Mouse (Mus musculus) forebrain, embryonic 13.5 days (tissue): Measurements from ENCODE around the gene Ccdc189. TPM values are rescaled to one million over a fixed set of nuclear protein-coding genes. Genes with fewer than 3 reads are reported as not detected.
A peak's percentile ranks its signal among the peaks of the same experiment; 100 is the strongest.

ENCODE experiments used
- ATAC-seq: fragments of 200-750 bp; cut with Nextera tagmentation; 2 replicates; pipeline ENCODE4 v1.8.0; 2017
- H3K27ac ChIP-seq: fragments of 300-500 bp; sonication (generic); 2 replicates; pipeline ENCODE4 v1.5.1; 2015; ENCODE audit warnings: inconsistent platforms, mild to moderate bottlenecking, moderate library complexity
- H3K27me3 ChIP-seq: fragments of 300-500 bp; sonication (generic); 2 replicates; pipeline ENCODE4 v1.6.1; 2015; ENCODE audit warnings: mild to moderate bottlenecking, inconsistent platforms
- H3K36me3 ChIP-seq: fragments of 300-500 bp; sonication (generic); 2 replicates; pipeline ENCODE4 v1.6.1; 2015; ENCODE audit warnings: mild to moderate bottlenecking, inconsistent platforms; ENCODE audit not compliant: poor library complexity, severe bottlenecking
- H3K4me1 ChIP-seq: fragments of 300-500 bp; sonication (generic); 2 replicates; pipeline ENCODE4 v1.6.1; 2015; ENCODE audit warnings: inconsistent platforms
- H3K4me2 ChIP-seq: fragments of 300-500 bp; sonication (generic); 2 replicates; pipeline ENCODE4 v1.6.1; 2015; ENCODE audit warnings: inconsistent platforms, mild to moderate bottlenecking, moderate library complexity
- H3K4me3 ChIP-seq: fragments of 300-500 bp; sonication (generic); 2 replicates; pipeline ENCODE4 v1.5.1; 2015; ENCODE audit warnings: mild to moderate bottlenecking, inconsistent platforms
- H3K9ac ChIP-seq: fragments of 300-500 bp; sonication (generic); 2 replicates; pipeline ENCODE4 v1.6.1; 2015; ENCODE audit warnings: mild to moderate bottlenecking, inconsistent platforms
- H3K9me3 ChIP-seq: fragments of 300-500 bp; sonication (generic); replicated peaks from 2 replicates; pipeline ENCODE4 v1.6.1; 2016; ENCODE audit warnings: inconsistent platforms
- WGBS: fragments of 180-500 bp; shearing (Covaris S2); methylation state at CpG from one replicate; pipeline ENCODE4 v1.1.7; 2015; 5-methylcytosine and 5-hydroxymethylcytosine counted together
- polyA plus RNA-seq: library from polyadenylated mRNA; unstranded; fragments of >200 nt; fragmentation: Nextera tagmentation; extraction: Ambion mirVana; gene quantifications from 2 replicates; pipeline ENCODE4 v1.2.1, GENCODE M21; 2015

Gene Ccdc189
- polyA plus RNA-seq, 1 experiment from 2014 or later, result 13.8 TPM

- Histone ChIP-seq H3K9me3 (no peaks in the 10 kb centered on the region), H3K36me3 (peaks cover 34% of the 10 kb centered on the region), H3K27ac (peak overlapping the region; percentile 79), H3K4me1 (peaks cover 35% of the 10 kb centered on the region), H3K4me2 (peak overlapping the region; percentile 92), H3K9ac (peak overlapping the region; percentile 96), H3K4me3 (peak overlapping the region; percentile 100), H3K27me3 (no peaks in the 10 kb centered on the region)
- peak; percentile 44; the same call in 1 of the 2 replicates for ATAC-seq
- WGBS, result 0% methylated on average over 9 of the region's 44 CpGs
Observed at GRCm38 (mm10) chr7:127614511-127614890, 26.1 kb upstream of the Ccdc189 start.

- H3K9ac ChIP-seq, result peak overlapping the region; percentile 96
- peaks cover 35% of the 10 kb centered on the region for H3K4me1 ChIP-seq
- no peaks in the 10 kb centered on the region for H3K27me3 ChIP-seq
- no peak for ATAC-seq
- peaks cover 38% of the 10 kb centered on the region for H3K36me3 ChIP-seq
- peak overlapping the region; percentile 92 for H3K4me2 ChIP-seq
- H3K27ac ChIP-seq, result peak overlapping the region; percentile 79; the same call in 1 of the 2 replicates
- H3K4me3 ChIP-seq, result peak overlapping the region; percentile 100
- H3K9me3 ChIP-seq, result no peaks in the 10 kb centered on the region
- WGBS, result 19% methylated on average over 8 of the region's 8 CpGs
Observed at GRCm38 (mm10) chr7:127614091-127614490, 25.7 kb upstream of the Ccdc189 start.

GRCm38 (mm10) chr7:127613501-127613900 lies 25.1 kb upstream of the Ccdc189 start:
- peaks cover 44% of the 10 kb centered on the region for H3K36me3 ChIP-seq
- H3K9ac ChIP-seq, result peak overlapping the region; percentile 96; the same call in 1 of the 2 replicates
- peak overlapping the region; percentile 92 for H3K4me2 ChIP-seq
- no peak for ATAC-seq
- H3K27me3 ChIP-seq, result no peaks in the 10 kb centered on the region
- H3K27ac ChIP-seq, result no peak overlapping the region
- peak overlapping the region; percentile 100 for H3K4me3 ChIP-seq
- no peaks in the 10 kb centered on the region for H3K9me3 ChIP-seq
- H3K4me1 ChIP-seq, result peaks cover 35% of the 10 kb centered on the region
- 83% methylated on average over 8 of the region's 8 CpGs for WGBS

- Histone ChIP-seq H3K4me3 (no peak overlapping the region), H3K27me3 (no peaks in the 10 kb centered on the region), H3K4me2 (no peak overlapping the region), H3K4me1 (peaks cover 21% of the 10 kb centered on the region), H3K9me3 (no peaks in the 10 kb centered on the region), H3K36me3 (peaks cover 63% of the 10 kb centered on the region), H3K9ac (no peak overlapping the region), H3K27ac (no peak overlapping the region)
- 96% methylated on average over 26 of the region's 26 CpGs for WGBS
- ATAC-seq, result no peak
Observed at GRCm38 (mm10) chr7:127611561-127611960, 23.2 kb upstream of the Ccdc189 start.

- H3K9ac ChIP-seq, result no peak overlapping the region
- no peak overlapping the region for H3K4me2 ChIP-seq
- peaks cover 16% of the 10 kb centered on the region for H3K4me1 ChIP-seq
- H3K9me3 ChIP-seq, result no peaks in the 10 kb centered on the region
- H3K27ac ChIP-seq, result no peak overlapping the region
- no peak for ATAC-seq
- peaks cover 67% of the 10 kb centered on the region for H3K36me3 ChIP-seq
- H3K4me3 ChIP-seq, result no peak overlapping the region
- H3K27me3 ChIP-seq, result no peaks in the 10 kb centered on the region
- 96% methylated on average over 29 of the region's 29 CpGs for WGBS
Observed at GRCm38 (mm10) chr7:127611011-127611410, 22.6 kb upstream of the Ccdc189 start.

- no peaks in the 10 kb centered on the region for H3K9me3 ChIP-seq
- no peaks in the 10 kb centered on the region for H3K27me3 ChIP-seq
- no peak overlapping the region for H3K4me3 ChIP-seq
- peaks cover 97% of the 10 kb centered on the region for H3K36me3 ChIP-seq
- H3K27ac ChIP-seq, result no peak overlapping the region
- 87% methylated on average over 6 of the region's 6 CpGs for WGBS
- no peak overlapping the region for H3K4me2 ChIP-seq
- no peak overlapping the region for H3K9ac ChIP-seq
- ATAC-seq, result no peak
- no peaks in the 10 kb centered on the region for H3K4me1 ChIP-seq
Observed at GRCm38 (mm10) chr7:127607150-127607549, 18.8 kb upstream of the Ccdc189 start.

GRCm38 (mm10) chr7:127604256-127604655 lies 15.9 kb upstream of the Ccdc189 start:
- WGBS, result 91% methylated on average over 10 of the region's 10 CpGs
- peaks cover 97% of the 10 kb centered on the region for H3K36me3 ChIP-seq
- H3K27me3 ChIP-seq, result no peaks in the 10 kb centered on the region
- no peak overlapping the region for H3K9ac ChIP-seq
- H3K4me3 ChIP-seq, result no peak overlapping the region
- no peak for ATAC-seq
- H3K4me1 ChIP-seq, result no peaks in the 10 kb centered on the region
- H3K9me3 ChIP-seq, result no peaks in the 10 kb centered on the region
- no peak overlapping the region for H3K4me2 ChIP-seq
- no peak overlapping the region for H3K27ac ChIP-seq

- H3K4me2 ChIP-seq, result no peak overlapping the region
- H3K27me3 ChIP-seq, result no peaks in the 10 kb centered on the region
- no peak overlapping the region for H3K9ac ChIP-seq
- H3K27ac ChIP-seq, result no peak overlapping the region
- no peak for ATAC-seq
- H3K36me3 ChIP-seq, result peaks cover 97% of the 10 kb centered on the region
- no peaks in the 10 kb centered on the region for H3K9me3 ChIP-seq
- WGBS, result 76% methylated on average over 2 of the region's 2 CpGs
- no peak overlapping the region for H3K4me3 ChIP-seq
- H3K4me1 ChIP-seq, result no peaks in the 10 kb centered on the region
Observed at GRCm38 (mm10) chr7:127602903-127603302, 14.5 kb upstream of the Ccdc189 start.

- no peaks in the 10 kb centered on the region for H3K27me3 ChIP-seq
- H3K4me2 ChIP-seq, result no peak overlapping the region
- no peaks in the 10 kb centered on the region for H3K9me3 ChIP-seq
- H3K27ac ChIP-seq, result no peak overlapping the region
- H3K9ac ChIP-seq, result no peak overlapping the region
- no peaks in the 10 kb centered on the region for H3K4me1 ChIP-seq
- ATAC-seq, result no peak
- peaks cover 97% of the 10 kb centered on the region for H3K36me3 ChIP-seq
- 86% methylated on average over 4 of the region's 4 CpGs for WGBS
- H3K4me3 ChIP-seq, result no peak overlapping the region
Observed at GRCm38 (mm10) chr7:127601735-127602134, 13.3 kb upstream of the Ccdc189 start.

GRCm38 (mm10) chr7:127600612-127601011 lies 12.2 kb upstream of the Ccdc189 start:
- Histone ChIP-seq H3K9me3 (no peaks in the 10 kb centered on the region), H3K4me2 (no peak overlapping the region), H3K9ac (no peak overlapping the region), H3K27me3 (no peaks in the 10 kb centered on the region), H3K4me3 (no peak overlapping the region), H3K36me3 (peaks cover 98% of the 10 kb centered on the region), H3K27ac (no peak overlapping the region), H3K4me1 (no peaks in the 10 kb centered on the region)
- WGBS, result 94% methylated on average over 7 of the region's 7 CpGs
- ATAC-seq, result no peak

- Histone ChIP-seq H3K36me3 (peaks cover 100% of the 10 kb centered on the region), H3K4me3 (no peak overlapping the region), H3K27ac (no peak overlapping the region), H3K9ac (no peak overlapping the region), H3K27me3 (no peaks in the 10 kb centered on the region), H3K4me1 (no peaks in the 10 kb centered on the region), H3K4me2 (no peak overlapping the region), H3K9me3 (no peaks in the 10 kb centered on the region)
- WGBS, result 96% methylated on average over 17 of the region's 17 CpGs
- no peak for ATAC-seq
Observed at GRCm38 (mm10) chr7:127596747-127597146, 8.4 kb upstream of the Ccdc189 start.

GRCm38 (mm10) chr7:127592575-127592974 lies 4.2 kb upstream of the Ccdc189 start:
- H3K27ac ChIP-seq, result no peak overlapping the region
- no peak overlapping the region for H3K4me2 ChIP-seq
- 92% methylated on average over 14 of the region's 14 CpGs for WGBS
- no peak overlapping the region for H3K4me3 ChIP-seq
- H3K4me1 ChIP-seq, result peaks cover 12% of the 10 kb centered on the region
- H3K27me3 ChIP-seq, result no peaks in the 10 kb centered on the region
- no peak overlapping the region for H3K9ac ChIP-seq
- H3K36me3 ChIP-seq, result peaks cover 81% of the 10 kb centered on the region
- ATAC-seq, result no peak
- no peaks in the 10 kb centered on the region for H3K9me3 ChIP-seq

- H3K9me3 ChIP-seq, result no peaks in the 10 kb centered on the region
- H3K36me3 ChIP-seq, result peaks cover 69% of the 10 kb centered on the region
- H3K4me2 ChIP-seq, result no peak overlapping the region
- H3K27ac ChIP-seq, result no peak overlapping the region
- peaks cover 21% of the 10 kb centered on the region for H3K4me1 ChIP-seq
- no peaks in the 10 kb centered on the region for H3K27me3 ChIP-seq
- 87% methylated on average over 10 of the region's 10 CpGs for WGBS
- no peak overlapping the region for H3K9ac ChIP-seq
- ATAC-seq, result no peak
- no peak overlapping the region for H3K4me3 ChIP-seq
Observed at GRCm38 (mm10) chr7:127591108-127591507, 2.7 kb upstream of the Ccdc189 start.
